Mouse (Mus musculus) G1E (cell line): Measurements from ENCODE around the gene Ociad2. TPM values are rescaled to one million over a fixed set of nuclear protein-coding genes. Genes with fewer than 3 reads are reported as not detected.
A peak's percentile ranks its signal among the peaks of the same experiment; 100 is the strongest.

Experiments
- ATAC-seq: 2 replicates; pipeline ENCODE4 v1.8.0; 2016; ENCODE audit warnings: mild to moderate bottlenecking; ENCODE audit not compliant: insufficient number of reproducible peaks, poor library complexity, low FRiP score, severe bottlenecking; ENCODE audit errors: extremely low read depth
- DNase-seq: peaks from one replicate; pipeline ENCODE4 v3.0.0; 2012; ENCODE audit warnings: low spot score
- H3K27me3 ChIP-seq: 2 replicates; pipeline ENCODE4 v1.6.1; 2012; ENCODE audit warnings: mild to moderate bottlenecking, low read length, inconsistent platforms; ENCODE audit not compliant: insufficient read depth
- H3K36me3 ChIP-seq: replicated peaks from 2 replicates; pipeline ENCODE3; 2012; ENCODE audit warnings: mild to moderate bottlenecking, inconsistent platforms
- H3K4me1 ChIP-seq: 2 replicates; pipeline ENCODE4 v1.6.1; 2012; ENCODE audit warnings: low read depth, low read length, inconsistent platforms, mixed read lengths; ENCODE audit not compliant: insufficient read depth
- H3K4me3 ChIP-seq: 2 replicates; pipeline ENCODE4 v1.5.1; 2012; ENCODE audit warnings: low read depth, mild to moderate bottlenecking, inconsistent platforms, low read length, moderate library complexity, mixed read lengths
- H3K9me3 ChIP-seq: replicated peaks from 2 replicates; pipeline ENCODE4 v1.6.1; 2012; ENCODE audit warnings: inconsistent platforms
- CTCF ChIP-seq: IDR thresholded peaks from 2 replicates; pipeline ENCODE4 v1.5.1; 2012; ENCODE audit warnings: low read depth, low read length, inconsistent platforms, mixed read lengths
- GATA1 ChIP-seq: IDR thresholded peaks from 2 replicates; pipeline ENCODE4 v1.6.1; 2012; ENCODE audit warnings: borderline replicate concordance, low read length, inconsistent platforms, mixed read lengths
- GATA2 ChIP-seq: IDR thresholded peaks from 2 replicates; pipeline ENCODE4 v1.6.1; 2012; ENCODE audit warnings: low read depth, low read length, inconsistent platforms, borderline replicate concordance
- POLR2AphosphoS5 ChIP-seq: IDR thresholded peaks from 2 replicates; pipeline ENCODE4 v1.6.1; 2012; ENCODE audit warnings: low read depth, low read length, inconsistent platforms; ENCODE audit not compliant: insufficient replicate concordance
- TAL1 ChIP-seq: conservative IDR thresholded peaks from 2 replicates; pipeline ENCODE4 v1.6.1; 2012; ENCODE audit warnings: low read depth, low read length, inconsistent platforms, mixed read lengths
- polyA plus RNA-seq: library from polyadenylated mRNA; stranded (reverse); fragments of >175 nt; gene quantifications from 2 replicates; pipeline ENCODE4 v1.2.3, GENCODE M21; 2012
- total RNA-seq, 2 experiments: library from RNA; stranded (forward) in 1 of 2; stranded (reverse) in 1 of 2; fragments of 200-1000 nt in 1 of 2; fragments of >200 nt in 1 of 2; fragmentation: Nextera tagmentation in 1 of 2; gene quantifications; 2 replicates each; pipeline ENCODE4 v1.2.3; 2014 to 2017

Gene Ociad2
- total RNA-seq (2014; fragmentation: Nextera tagmentation) (not detected in 2 replicates), total RNA-seq (2017) (0.76 and 1.1 TPM in 2 replicates), polyA plus RNA-seq (not detected in 2 replicates)

DNA sequence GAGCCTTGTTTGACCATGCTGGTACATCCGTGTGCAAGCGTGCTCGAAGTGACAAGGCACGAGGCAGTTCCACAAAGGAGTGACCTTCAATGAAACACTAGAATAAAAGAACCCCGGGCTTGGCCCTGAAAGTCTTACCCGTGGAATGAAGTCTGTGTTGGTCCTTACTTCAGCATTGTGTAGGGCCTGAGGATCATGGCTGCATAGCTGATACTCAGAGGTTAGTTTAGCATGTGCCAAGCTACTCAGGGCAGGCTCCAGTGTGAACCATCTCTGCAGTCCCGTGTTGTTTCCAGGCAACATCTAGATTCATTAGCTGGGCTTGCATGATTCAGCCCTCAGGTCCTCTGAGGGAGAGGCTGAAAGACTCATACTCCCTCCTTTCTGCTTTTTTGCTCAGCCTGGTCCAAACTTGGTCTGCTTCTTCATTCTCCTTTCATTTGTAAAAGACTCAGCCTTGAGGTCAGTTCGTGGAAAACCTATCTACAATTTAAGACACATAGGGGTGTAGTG, at the start of gene Ociad2:
TSS of gene Ociad2 (minus strand) at position 306 of the 513 bp plus-strand sequence.
- Histone ChIP-seq H3K4me1 (peaks cover 13% of the 10 kb centered on the region), H3K4me3 (no peak within 1 kb of the TSS), H3K27me3 (peaks cover 59% of the 10 kb centered on the region), H3K9me3 (no peaks in the 10 kb centered on the region), H3K36me3 (no peaks in the 10 kb centered on the region)
- no peak for ATAC-seq
- no peak for TF ChIP-seq GATA2
- no peak for TF ChIP-seq CTCF
- no peak for TF ChIP-seq TAL1
- TF ChIP-seq GATA1: no peak
- TF ChIP-seq POLR2AphosphoS5: no peak
- DNase-seq: no peak

DNA sequence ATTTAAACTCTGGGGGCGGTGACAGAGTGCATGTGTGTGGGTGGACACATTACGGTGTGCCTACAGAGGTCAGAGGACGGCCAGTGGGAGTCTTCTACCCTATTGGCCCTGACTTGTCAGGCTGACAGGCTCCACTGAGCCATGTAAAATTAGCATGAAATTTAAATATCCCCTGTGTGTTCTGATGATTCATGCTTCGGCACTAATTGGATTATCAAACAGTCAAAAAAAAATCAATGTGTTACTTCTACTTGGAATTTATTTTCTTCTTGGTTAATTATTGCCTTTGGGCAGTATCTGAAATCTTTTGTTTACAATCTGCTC, 42.8 kb upstream of the Ociad2 start:
- TF ChIP-seq TAL1 (no peak), GATA2 (no peak), POLR2AphosphoS5 (no peak), GATA1 (no peak), CTCF (no peak)

DNA sequence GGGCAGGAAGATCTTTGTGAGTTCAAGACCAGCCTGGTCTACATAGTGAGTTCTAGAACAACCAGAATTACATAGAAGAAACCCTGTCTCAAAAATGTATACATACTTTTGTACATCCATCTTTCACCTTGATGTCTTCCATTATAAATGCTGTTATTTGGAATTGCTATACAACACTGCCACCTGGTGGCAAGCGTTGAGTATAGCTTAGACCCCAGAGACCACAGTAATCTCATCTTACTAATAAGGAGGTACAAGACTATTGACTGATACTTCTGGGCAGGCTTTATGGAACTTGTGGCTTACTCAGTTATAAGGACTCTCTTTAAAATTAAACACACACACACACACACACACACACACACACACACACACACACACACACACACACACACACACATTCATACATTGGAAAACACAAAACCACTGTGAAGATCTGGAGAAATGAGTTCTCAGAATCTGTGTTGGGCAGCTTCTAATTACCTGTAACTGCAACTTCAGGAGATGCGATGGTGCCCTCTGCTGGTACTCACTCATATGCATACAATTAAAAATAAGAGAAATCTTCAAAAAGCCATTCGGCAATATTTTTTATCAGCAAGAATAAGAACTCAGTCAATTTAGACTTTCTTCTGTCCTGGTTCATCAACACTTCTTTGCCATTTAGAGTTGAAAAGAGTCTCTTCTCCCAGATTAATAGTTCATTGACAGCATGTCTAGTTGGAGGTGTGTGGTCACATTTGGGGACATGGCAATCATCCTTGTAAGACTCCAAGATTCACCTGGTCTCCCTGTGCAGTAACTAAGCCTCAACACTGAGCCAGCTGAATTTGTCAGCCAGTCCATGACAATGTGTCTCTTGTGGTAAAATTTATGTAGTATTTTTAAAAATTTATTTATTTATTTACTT, 42.2 kb upstream of the Ociad2 start:
- Histone ChIP-seq H3K4me3 (no peak overlapping the region), H3K4me1 (peaks cover 14% of the 10 kb centered on the region), H3K36me3 (no peaks in the 10 kb centered on the region), H3K27me3 (peaks cover 34% of the 10 kb centered on the region), H3K9me3 (no peaks in the 10 kb centered on the region)
- no peak for ATAC-seq
- TF ChIP-seq POLR2AphosphoS5 (no peak), CTCF (peak; percentile 29; the same call in 1 of the 2 replicates)
- peak; percentile 14 for DNase-seq

More for the DNA sequence above, 42.8 kb upstream of the Ociad2 start:
- H3K4me1 ChIP-seq: peaks cover 14% of the 10 kb centered on the region
- no peak for DNase-seq
- no peak; the same call in 1 of the 2 replicates for ATAC-seq
- no peaks in the 10 kb centered on the region for H3K9me3 ChIP-seq
- no peaks in the 10 kb centered on the region for H3K36me3 ChIP-seq
- no peak overlapping the region for H3K4me3 ChIP-seq
- H3K27me3 ChIP-seq: peaks cover 34% of the 10 kb centered on the region

DNA sequence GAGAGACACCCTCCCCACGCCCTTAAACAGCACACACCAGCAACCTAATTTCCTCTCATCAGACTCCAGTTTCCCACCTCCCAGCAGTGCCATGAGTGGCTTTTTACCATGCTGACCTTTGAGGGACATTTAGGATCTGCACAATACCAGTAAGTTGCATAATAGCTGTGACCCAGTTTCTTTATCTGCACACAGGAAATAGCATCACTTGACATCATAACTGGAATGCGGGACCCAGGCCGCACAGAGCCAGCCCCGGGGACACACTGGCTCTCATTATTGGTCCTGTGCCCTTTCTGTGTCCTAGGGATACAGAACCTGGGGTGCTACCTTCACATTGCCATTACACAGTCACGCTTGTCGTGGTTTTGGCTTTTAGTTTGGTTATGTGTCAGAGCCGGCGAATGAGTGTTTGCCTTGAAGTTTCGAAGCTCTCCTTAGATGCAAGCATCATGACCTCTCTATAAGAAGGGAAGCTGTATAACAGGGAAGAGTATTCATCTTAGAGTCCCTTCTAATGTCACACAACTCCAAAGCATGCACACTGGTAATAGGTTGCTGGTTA, 41.2 kb upstream of the Ociad2 start:
- Histone ChIP-seq H3K9me3 (no peaks in the 10 kb centered on the region), H3K27me3 (peaks cover 35% of the 10 kb centered on the region), H3K4me1 (peaks cover 14% of the 10 kb centered on the region), H3K4me3 (no peak overlapping the region), H3K36me3 (no peaks in the 10 kb centered on the region)
- DNase-seq: no peak
- TF ChIP-seq TAL1 (no peak), GATA2 (no peak), POLR2AphosphoS5 (no peak), CTCF (no peak), GATA1 (no peak)
- no peak for ATAC-seq

DNA sequence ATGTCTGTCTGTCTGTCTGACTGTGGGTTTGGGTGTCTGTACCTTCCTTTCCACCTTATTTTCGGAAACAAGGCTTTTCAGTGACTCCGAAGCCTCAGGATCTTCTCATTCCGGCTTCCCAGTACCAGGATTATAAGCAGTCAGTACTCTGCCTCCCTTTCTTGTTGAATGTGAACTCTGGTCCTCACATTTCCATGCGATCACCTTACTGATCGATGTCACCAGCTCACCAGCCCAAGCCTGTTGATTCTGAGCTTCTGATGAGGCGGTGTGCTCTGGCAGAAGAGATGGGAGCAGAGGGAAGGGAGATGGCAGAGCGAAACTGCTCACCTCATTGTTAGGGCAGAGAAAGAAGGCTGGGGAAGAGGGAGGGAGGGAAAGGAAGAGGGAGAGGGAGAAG, 40.7 kb upstream of the Ociad2 start:
- ATAC-seq: no peak
- H3K4me1 ChIP-seq: peaks cover 14% of the 10 kb centered on the region
- TF ChIP-seq GATA1: no peak
- TF ChIP-seq TAL1: no peak
- no peak for TF ChIP-seq POLR2AphosphoS5
- TF ChIP-seq GATA2: no peak
- no peak for TF ChIP-seq CTCF
- H3K9me3 ChIP-seq: no peaks in the 10 kb centered on the region
- H3K4me3 ChIP-seq: no peak overlapping the region
- no peak for DNase-seq
- H3K36me3 ChIP-seq: no peaks in the 10 kb centered on the region
- peaks cover 32% of the 10 kb centered on the region for H3K27me3 ChIP-seq

DNA sequence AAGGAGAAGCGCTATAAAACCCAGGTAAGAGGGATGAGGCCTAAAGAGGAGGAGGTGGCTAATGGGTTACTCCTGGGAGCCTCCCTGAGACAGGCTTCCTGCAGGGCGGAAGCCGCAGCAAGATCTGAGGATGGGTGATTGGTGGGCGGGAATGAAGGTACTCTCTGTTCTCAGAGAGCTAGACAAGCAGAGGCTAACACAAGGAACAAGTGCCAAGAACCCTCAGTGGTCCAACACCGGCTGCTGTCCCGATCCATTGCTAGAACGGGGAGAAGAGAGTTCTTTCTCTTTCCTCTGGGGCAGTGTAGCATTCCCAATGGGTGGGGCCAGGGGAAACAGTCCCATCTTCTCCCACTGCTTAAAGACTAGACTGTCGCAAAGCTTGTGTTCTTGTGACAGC, 40.0 kb upstream of the Ociad2 start:
- no peaks in the 10 kb centered on the region for H3K9me3 ChIP-seq
- H3K27me3 ChIP-seq: peaks cover 37% of the 10 kb centered on the region
- peaks cover 14% of the 10 kb centered on the region for H3K4me1 ChIP-seq
- H3K36me3 ChIP-seq: no peaks in the 10 kb centered on the region
- no peak for TF ChIP-seq TAL1
- TF ChIP-seq GATA2: no peak
- no peak for TF ChIP-seq POLR2AphosphoS5
- no peak for TF ChIP-seq GATA1
- TF ChIP-seq CTCF: no peak
- DNase-seq: no peak
- no peak overlapping the region for H3K4me3 ChIP-seq
- no peak for ATAC-seq

DNA sequence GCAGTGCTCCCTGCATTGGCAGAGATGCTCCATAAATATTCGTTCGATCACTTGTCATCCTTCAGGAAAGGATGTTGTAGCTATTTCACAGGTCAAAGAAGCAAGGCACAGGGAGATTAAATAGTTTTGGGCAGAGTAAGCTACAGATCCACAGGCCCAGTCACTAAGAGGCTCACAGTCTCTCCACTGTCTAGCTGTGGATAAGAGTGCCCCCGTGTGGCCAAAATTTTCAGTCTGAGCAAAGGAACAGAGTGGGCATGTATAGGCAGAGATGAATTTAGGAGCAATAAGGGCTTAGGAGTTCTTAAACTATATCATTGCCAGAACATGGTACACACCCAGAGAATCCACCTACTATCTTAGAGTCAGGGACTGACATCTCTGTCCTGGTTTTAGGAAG, 39.1 kb upstream of the Ociad2 start:
- ATAC-seq: peak; percentile 40; the same call in 1 of the 2 replicates
- peak; percentile 51 for DNase-seq
- TF ChIP-seq GATA1: no peak
- no peak for TF ChIP-seq POLR2AphosphoS5
- no peak for TF ChIP-seq GATA2
- TF ChIP-seq CTCF: peak; percentile 43
- no peak for TF ChIP-seq TAL1
- H3K9me3 ChIP-seq: no peaks in the 10 kb centered on the region
- peaks cover 14% of the 10 kb centered on the region for H3K4me1 ChIP-seq
- no peaks in the 10 kb centered on the region for H3K36me3 ChIP-seq
- no peak overlapping the region for H3K4me3 ChIP-seq
- peaks cover 39% of the 10 kb centered on the region for H3K27me3 ChIP-seq
